Mouse (Mus musculus) T-helper 1 cell (primary cell): ENCODE measurements around the gene Olfr96.

Source experiments
- in situ Hi-C: fragments of 300-600 bp; cut with MboI, MseI; formaldehyde crosslinking; loops from one replicate; pipeline ENCODE4 v1.15.1; 2025; ENCODE audit warnings: high pct_unique_total_duplicates

Olfr96 gene

DNA sequence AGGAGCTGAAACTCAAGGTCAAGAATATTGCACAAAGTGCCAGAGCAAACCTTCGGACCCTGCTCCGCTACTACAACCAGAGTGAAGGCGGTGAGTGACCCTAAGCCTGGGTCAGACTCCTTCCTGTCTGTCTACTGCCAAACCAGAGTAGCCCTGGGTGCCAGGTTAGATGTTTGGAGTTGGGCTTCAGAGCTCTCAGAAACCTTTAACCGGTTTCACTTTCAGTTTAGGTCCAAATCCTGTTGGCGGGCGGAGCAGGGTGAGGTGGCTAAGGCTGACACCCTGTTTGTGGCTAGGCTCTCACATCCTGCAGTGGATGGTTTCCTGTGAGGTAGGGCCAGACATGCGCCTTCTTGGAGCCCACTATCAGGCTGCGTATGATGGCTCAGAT, 50.8 kb downstream of the Olfr96 start:
- in situ Hi-C loops = loop anchor here (10.0 kb wide), 1 partner anchor 326 kb away; the partner anchor contains the start of gene Rnf39

DNA sequence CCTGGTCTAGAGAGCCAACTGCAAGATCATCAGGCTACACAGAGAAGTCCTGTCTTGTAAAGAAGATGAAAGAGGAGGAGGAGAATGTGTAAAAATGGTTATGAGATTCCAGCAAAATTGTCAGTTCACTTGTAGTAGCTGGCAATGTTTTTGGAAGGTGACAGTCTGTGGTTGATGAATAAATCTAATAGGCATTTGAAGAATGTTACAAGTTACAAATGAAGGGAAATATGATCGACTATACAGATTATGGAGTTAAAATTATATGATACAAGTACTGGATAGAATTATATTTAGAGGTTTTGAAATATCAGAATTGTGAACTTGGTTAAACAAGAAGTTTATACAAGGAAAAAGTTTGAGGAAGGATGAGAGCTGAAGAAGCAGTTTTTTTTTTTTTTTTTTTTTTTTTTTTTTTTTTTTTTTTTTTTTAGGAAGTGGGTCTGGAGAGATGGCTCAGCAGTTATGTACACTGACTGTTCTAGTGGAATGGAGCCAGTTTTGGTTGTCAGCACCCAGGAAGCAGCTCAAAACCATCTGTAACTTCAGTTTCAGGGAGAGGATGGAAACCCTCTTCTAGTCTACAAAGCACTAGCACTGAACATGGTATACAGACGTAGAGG, 55.8 kb downstream of the Olfr96 start:
- in situ Hi-C loops = loop anchor here (10.0 kb wide), 1 partner anchor 331 kb away; the partner anchor contains the start of gene Rnf39
